Mouse (Mus musculus) intestine, postnatal 0 days (tissue): ENCODE results near the gene Slc29a3. TPM values are rescaled to one million over a fixed set of nuclear protein-coding genes. Genes with fewer than 3 reads are reported as not detected.

Experiments used
- ATAC-seq: fragments of 200-750 bp; cut with Nextera tagmentation; 2 replicates; pipeline ENCODE4 v1.8.0; 2017; ENCODE audit warnings: mild to moderate bottlenecking, moderate TSS enrichment, moderate library complexity
- H3K27ac ChIP-seq: fragments of 300-500 bp; sonication (generic); 2 replicates; pipeline ENCODE4 v1.5.1; 2014; ENCODE audit warnings: mild to moderate bottlenecking, low read depth, low read length, moderate library complexity
- H3K27me3 ChIP-seq: fragments of 300-500 bp; sonication (generic); replicated peaks from 2 replicates; pipeline ENCODE4 v1.6.1; 2014; ENCODE audit warnings: low read length, mixed read lengths; ENCODE audit not compliant: control insufficient read depth, insufficient read depth
- H3K36me3 ChIP-seq: fragments of 300-500 bp; sonication (generic); 2 replicates; pipeline ENCODE4 v1.6.1; 2014; ENCODE audit warnings: mild to moderate bottlenecking, moderate library complexity; ENCODE audit not compliant: control insufficient read depth, insufficient read depth
- H3K4me1 ChIP-seq: fragments of 300-500 bp; sonication (generic); replicated peaks from 2 replicates; pipeline ENCODE4 v1.6.1; 2014; ENCODE audit warnings: antibody characterized with exemption, low read length, mixed read lengths; ENCODE audit not compliant: control insufficient read depth, insufficient read depth
- H3K4me2 ChIP-seq: fragments of 300-500 bp; sonication (generic); replicated peaks from 2 replicates; pipeline ENCODE4 v1.6.1; 2014; ENCODE audit warnings: low read depth, mild to moderate bottlenecking, moderate library complexity
- H3K4me3 ChIP-seq: fragments of 300-500 bp; sonication (generic); 2 replicates; pipeline ENCODE4 v1.5.1; 2014; ENCODE audit warnings: low read depth, low read length
- H3K9ac ChIP-seq: fragments of 300-500 bp; sonication (generic); 2 replicates; pipeline ENCODE4 v1.6.1; 2014; ENCODE audit warnings: mild to moderate bottlenecking, low read depth, low read length
- H3K9me3 ChIP-seq: fragments of 300-500 bp; sonication (generic); 2 replicates; pipeline ENCODE4 v1.6.1; 2016; ENCODE audit warnings: mixed run types; ENCODE audit not compliant: control insufficient read depth
- CTCF ChIP-seq: sonication (generic); IDR thresholded peaks from 2 replicates; pipeline ENCODE4 v1.5.1; 2016; ENCODE audit warnings: low read depth, mild to moderate bottlenecking, control low read depth, antibody characterized with exemption, moderate library complexity
- WGBS: fragments of 180-500 bp; shearing (Covaris S2); extraction: QIAGEN DNeasy Blood & Tissue Kit; methylation state at CpG from one replicate; pipeline ENCODE4 v1.1.7; 2014; 5-methylcytosine and 5-hydroxymethylcytosine counted together
- polyA plus RNA-seq: library from polyadenylated mRNA; unstranded; fragments of >200 nt; fragmentation: Nextera tagmentation; extraction: Ambion mirVana; gene quantifications from 2 replicates; pipeline ENCODE4 v1.2.1, GENCODE M21; 2015

Slc29a3 gene
- polyA plus RNA-seq, 1 experiment from 2014 or later, result 6.3 TPM

DNA sequence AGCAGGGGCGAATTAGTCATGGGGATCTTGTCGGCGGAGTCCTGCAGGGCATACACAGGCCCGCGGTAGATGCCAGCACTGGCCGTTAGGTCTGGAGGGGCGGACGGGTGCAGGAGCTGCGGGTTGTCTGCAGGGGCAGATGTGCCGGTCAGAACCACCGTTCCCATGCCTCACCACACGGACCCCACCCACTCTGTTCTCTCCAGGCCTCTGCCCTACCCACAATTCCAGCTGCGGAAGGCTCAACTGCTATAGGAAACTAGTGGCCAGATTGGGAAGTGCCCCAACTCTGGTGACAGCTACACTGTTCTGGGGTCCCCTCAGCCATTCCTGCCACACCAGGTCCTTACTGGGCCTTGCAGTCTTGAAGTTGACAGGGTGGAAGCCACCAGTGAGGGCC, 22.0 kb upstream of the Slc29a3 start:
- WGBS, result 97% methylated on average over 13 of the region's 13 CpGs
- no peak for TF ChIP-seq CTCF

DNA sequence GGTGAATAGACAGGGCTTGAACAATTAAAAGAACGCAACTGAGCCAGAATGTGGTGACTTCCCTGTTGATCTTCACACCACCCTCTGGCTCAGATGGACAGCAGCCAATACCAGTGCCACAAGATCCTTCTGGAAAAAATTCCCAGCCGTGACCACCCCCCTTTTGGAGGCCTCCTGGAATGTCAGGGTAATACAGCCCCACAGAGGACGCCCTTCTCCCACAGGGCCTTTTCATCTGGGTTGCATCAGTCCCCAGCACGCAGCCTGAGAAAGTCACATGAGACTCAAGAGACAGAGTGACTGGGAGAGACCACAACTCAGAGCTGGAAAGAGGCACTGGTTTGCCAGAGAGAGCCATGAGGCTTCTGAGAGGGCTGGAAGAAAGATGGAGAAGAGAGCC, 18.3 kb upstream of the Slc29a3 start:
- H3K27me3 ChIP-seq, result no peaks in the 10 kb centered on the region
- H3K9me3 ChIP-seq, result no peaks in the 10 kb centered on the region
- H3K9ac ChIP-seq, result no peak overlapping the region; the same call in 1 of the 2 replicates
- TF ChIP-seq CTCF, result no peak
- H3K4me1 ChIP-seq, result no peaks in the 10 kb centered on the region; the same call in 1 of the 2 replicates
- no peak overlapping the region for H3K4me2 ChIP-seq
- H3K27ac ChIP-seq, result no peak overlapping the region
- 65% methylated on average over 4 of the region's 4 CpGs for WGBS
- H3K4me3 ChIP-seq, result no peak overlapping the region
- no peak for ATAC-seq
- peaks cover 26% of the 10 kb centered on the region for H3K36me3 ChIP-seq

More for the DNA sequence above, 22.0 kb upstream of the Slc29a3 start:
- no peak overlapping the region for H3K4me2 ChIP-seq
- H3K4me3 ChIP-seq, result no peak overlapping the region
- H3K27ac ChIP-seq, result no peak overlapping the region
- peaks cover 21% of the 10 kb centered on the region for H3K36me3 ChIP-seq
- no peak overlapping the region for H3K9ac ChIP-seq
- no peaks in the 10 kb centered on the region for H3K27me3 ChIP-seq
- no peaks in the 10 kb centered on the region for H3K9me3 ChIP-seq
- ATAC-seq, result no peak
- no peaks in the 10 kb centered on the region for H3K4me1 ChIP-seq

DNA sequence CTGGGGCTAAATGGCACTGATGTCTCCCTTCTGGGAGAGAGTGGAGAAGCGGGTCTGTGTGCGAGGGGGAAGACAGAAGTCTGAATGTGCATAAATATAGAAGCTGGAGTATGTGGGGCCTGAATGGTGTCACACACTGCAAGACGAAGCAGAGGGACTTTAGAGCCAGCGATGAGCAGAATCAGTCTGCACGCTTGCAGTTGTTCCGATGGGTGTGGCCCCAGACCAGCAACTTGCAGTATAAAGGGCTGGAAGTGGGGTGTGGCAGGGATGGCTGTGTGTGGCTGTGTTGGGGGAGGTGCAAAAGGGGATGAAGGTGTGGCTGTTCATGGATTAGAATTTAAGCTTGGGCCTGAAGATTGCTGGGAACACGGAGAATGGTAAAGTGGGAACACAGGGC, 16.0 kb upstream of the Slc29a3 start:
- H3K27ac ChIP-seq, result peak overlapping the region; percentile 71
- no peaks in the 10 kb centered on the region for H3K27me3 ChIP-seq
- no peaks in the 10 kb centered on the region; the same call in 1 of the 2 replicates for H3K4me1 ChIP-seq
- H3K36me3 ChIP-seq, result peaks cover 12% of the 10 kb centered on the region
- H3K4me3 ChIP-seq, result no peak overlapping the region
- H3K4me2 ChIP-seq, result no peak overlapping the region
- no peaks in the 10 kb centered on the region for H3K9me3 ChIP-seq
- no peak for TF ChIP-seq CTCF
- no peak overlapping the region for H3K9ac ChIP-seq
- ATAC-seq, result peak; percentile 38
- WGBS, result 49% methylated on average over 7 of the region's 7 CpGs

GRCm38 (mm10) chr10:60767400-60767799, 14.8 kb upstream of the Slc29a3 start:
- ATAC-seq, result peak; percentile 91
- H3K27ac ChIP-seq, result peak overlapping the region; percentile 71; the same call in 1 of the 2 replicates
- TF ChIP-seq CTCF, result no peak
- no peak overlapping the region for H3K9ac ChIP-seq
- H3K9me3 ChIP-seq, result no peaks in the 10 kb centered on the region
- H3K27me3 ChIP-seq, result no peaks in the 10 kb centered on the region
- H3K36me3 ChIP-seq, result peaks cover 12% of the 10 kb centered on the region
- H3K4me2 ChIP-seq, result no peak overlapping the region
- 43% methylated on average over 7 of the region's 7 CpGs for WGBS
- peaks cover under 1% of the 10 kb centered on the region; the same call in 1 of the 2 replicates for H3K4me1 ChIP-seq
- H3K4me3 ChIP-seq, result no peak overlapping the region

DNA sequence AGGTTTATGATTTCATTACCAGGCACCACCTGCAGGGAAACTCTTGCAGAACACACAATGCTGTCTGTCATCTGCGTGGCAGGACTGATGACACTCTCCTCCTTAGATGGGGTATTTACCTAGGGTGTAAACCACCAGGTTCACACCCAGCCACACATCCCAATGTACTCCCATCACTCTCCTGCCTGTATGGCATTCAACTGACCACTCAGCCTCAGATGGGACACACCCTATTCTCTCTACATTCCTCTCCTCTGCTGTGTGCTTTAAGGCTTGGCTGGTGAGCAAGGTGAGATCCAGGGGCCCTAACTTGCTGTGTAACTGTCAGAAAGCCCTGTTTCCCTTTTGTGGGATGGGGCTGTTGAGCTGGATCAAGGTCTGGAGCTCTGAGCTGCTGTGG, 9.5 kb upstream of the Slc29a3 start:
- ATAC-seq, result no peak

GRCm38 (mm10) chr10:60760377-60760776, 7.8 kb upstream of the Slc29a3 start:
- peak; percentile 99 for TF ChIP-seq CTCF

More for the DNA sequence above, 9.5 kb upstream of the Slc29a3 start:
- 54% methylated on average over 1 of the region's 1 CpGs for WGBS
- Histone ChIP-seq H3K9ac (no peak overlapping the region), H3K4me2 (no peak overlapping the region), H3K27me3 (no peaks in the 10 kb centered on the region), H3K27ac (no peak overlapping the region), H3K4me1 (0 out of 2 replicates have a peak, but pooled peaks cover 2% of the 10 kb centered on the region), H3K4me3 (no peak overlapping the region), H3K36me3 (peaks cover 5% of the 10 kb centered on the region; the same call in 1 of the 2 replicates), H3K9me3 (no peaks in the 10 kb centered on the region)
- TF ChIP-seq CTCF, result no peak

More at GRCm38 (mm10) chr10:60760377-60760776, 7.8 kb upstream of the Slc29a3 start:
- no peak overlapping the region for H3K27ac ChIP-seq
- no peaks in the 10 kb centered on the region for H3K9me3 ChIP-seq
- H3K9ac ChIP-seq, result no peak overlapping the region
- peak; percentile 71 for ATAC-seq
- no peak overlapping the region for H3K4me2 ChIP-seq
- H3K4me1 ChIP-seq, result 0 out of 2 replicates have a peak, but pooled peaks cover 2% of the 10 kb centered on the region
- H3K4me3 ChIP-seq, result no peak overlapping the region
- 3% methylated on average over 14 of the region's 14 CpGs for WGBS
- no peaks in the 10 kb centered on the region; the same call in 1 of the 2 replicates for H3K36me3 ChIP-seq
- H3K27me3 ChIP-seq, result no peaks in the 10 kb centered on the region
